7 mouse cellular contexts compared by ENCODE assay signal in genomic region chr4:111687613-111688012, GRCm38 (mm10). TPM values are rescaled to one million over a fixed set of nuclear protein-coding genes. Genes with fewer than 3 reads are reported as not detected.
A peak's percentile ranks its signal among the peaks of the same experiment; 100 is the strongest.
DNase-seq lines count a peak whose midpoint lies in the region; ATAC-seq and TF ChIP-seq lines count a peak whose summit lies in the region.

No protein-coding gene starts in this region.

- TF ChIP-seq CTCF in heart, adult 2 months (IDR thresholded peaks at IDR 0.05), result peak; percentile 82
- TF ChIP-seq CTCF in kidney, adult 2 months (conservative IDR thresholded peaks at IDR 0.05; ENCODE audit: insufficient read depth, insufficient read length, low read depth, low read length), result peak; percentile 85

- peak overlapping the region; percentile 45 for H3K4me3 ChIP-seq in heart, adult 2 months
- H3K4me3 ChIP-seq in kidney, adult 2 months (ENCODE audit: insufficient read depth, low read depth, low read length), result no peak overlapping the region
- no peak overlapping the region for H3K4me3 ChIP-seq in limb, embryonic 13.5 days
- H3K4me3 ChIP-seq in midbrain, embryonic 15.5 days, result no peak overlapping the region

- no peak for ATAC-seq in limb, embryonic 13.5 days (ENCODE audit: low FRiP score, low read depth)
- ATAC-seq in midbrain, embryonic 15.5 days (replicated peaks), result peak; percentile 55

- H3K4me1 ChIP-seq in heart, adult 2 months (ENCODE audit: control insufficient read depth, insufficient read depth, low read length), result peaks cover 2% of the 10 kb centered on the region; the same call in 1 of the 2 replicates
- H3K4me1 ChIP-seq in kidney, adult 2 months (ENCODE audit: control insufficient read depth, insufficient read depth, low read length), result no peaks in the 10 kb centered on the region
- H3K4me1 ChIP-seq in limb, embryonic 13.5 days, result peaks cover 33% of the 10 kb centered on the region
- peaks cover 4% of the 10 kb centered on the region for H3K4me1 ChIP-seq in midbrain, embryonic 15.5 days

- DNase-seq in adrenal gland, adult 2 months, result peak; percentile 76
- peak; percentile 67 for DNase-seq in embryo, embryonic 11.5 days (ENCODE audit: low read depth, low spot score)
- DNase-seq in heart, adult 2 months, result peak; percentile 74 to 85
- peak; percentile 87 for DNase-seq in kidney, adult 2 months
- DNase-seq in spleen, adult 18-20 months, result peak; percentile 39 to 76

- H3K36me3 ChIP-seq in heart, adult 2 months (ENCODE audit: control insufficient read depth, insufficient read depth, low read length), result no peaks in the 10 kb centered on the region
- no peaks in the 10 kb centered on the region for H3K36me3 ChIP-seq in kidney, adult 2 months (ENCODE audit: control insufficient read depth, insufficient read depth, low read length)
- H3K36me3 ChIP-seq in limb, embryonic 13.5 days, result no peaks in the 10 kb centered on the region
- H3K36me3 ChIP-seq in midbrain, embryonic 15.5 days (replicated peaks), result no peaks in the 10 kb centered on the region

- no peak overlapping the region for H3K27ac ChIP-seq in heart, adult 2 months
- H3K27ac ChIP-seq in kidney, adult 2 months (ENCODE audit: insufficient read depth, low read depth, low read length), result no peak overlapping the region
- 0 out of 2 replicates have a peak overlapping the region, but pooled peaks have one; percentile 15 for H3K27ac ChIP-seq in limb, embryonic 13.5 days
- H3K27ac ChIP-seq in midbrain, embryonic 15.5 days, result no peak overlapping the region

- peak overlapping the region; percentile 53 for H3K4me2 ChIP-seq in limb, embryonic 13.5 days (replicated peaks)
- peak overlapping the region; percentile 36 for H3K4me2 ChIP-seq in midbrain, embryonic 15.5 days

- H3K27me3 ChIP-seq in heart, adult 2 months (ENCODE audit: control insufficient read depth, insufficient read depth, low read length), result no peaks in the 10 kb centered on the region
- no peaks in the 10 kb centered on the region; the same call in 1 of the 2 replicates for H3K27me3 ChIP-seq in kidney, adult 2 months (replicated peaks; ENCODE audit: control insufficient read depth, insufficient read depth, low read length)
- H3K27me3 ChIP-seq in limb, embryonic 13.5 days, result no peaks in the 10 kb centered on the region
- H3K27me3 ChIP-seq in midbrain, embryonic 15.5 days (replicated peaks), result no peaks in the 10 kb centered on the region

- no peak overlapping the region for H3K9ac ChIP-seq in heart, adult 2 months (ENCODE audit: low read depth, low read length)
- no peak overlapping the region for H3K9ac ChIP-seq in limb, embryonic 13.5 days
- no peak overlapping the region for H3K9ac ChIP-seq in midbrain, embryonic 15.5 days

- 9% methylated on average over 6 of the region's 6 CpGs for WGBS in heart, adult 2 months
- 7% methylated on average over 6 of the region's 6 CpGs for WGBS in kidney, adult 2 months
- WGBS in limb, embryonic 13.5 days, result 13% methylated on average over 6 of the region's 6 CpGs
- WGBS in midbrain, embryonic 15.5 days, result 15% methylated on average over 6 of the region's 6 CpGs

- TF ChIP-seq POLR2A in heart, adult 2 months (IDR thresholded peaks at IDR 0.05; ENCODE audit: insufficient read depth, low read depth, low read length), result no peak
- TF ChIP-seq POLR2A in kidney, adult 2 months (IDR thresholded peaks at IDR 0.05; ENCODE audit: low read depth, low read length), result no peak

- no peaks in the 10 kb centered on the region for H3K9me3 ChIP-seq in limb, embryonic 13.5 days
- no peaks in the 10 kb centered on the region for H3K9me3 ChIP-seq in midbrain, embryonic 15.5 days

- no peaks in the 10 kb centered on the region for H3K79me2 ChIP-seq in heart, adult 2 months (replicated peaks; ENCODE audit: control insufficient read depth, insufficient read depth, low read length)

- TF ChIP-seq EP300 in heart, adult 2 months (IDR thresholded peaks at IDR 0.05; ENCODE audit: insufficient read depth, low read depth, low read length), result 0 out of 2 replicates have a peak, but pooled peaks have one; percentile 43

- intact Hi-C loops in heart, adult 2 months (cut with DNase I), result loop anchor here (2.0 to 5.0 kb wide), 2 partner anchors 31 to 120 kb away; partner anchors contain the start of gene Spata6

RNA-seq across cellular contexts. Expression of gene Spata6, which starts 32.2 kb away (rescaled TPM):
- 10 to 100 TPM in 1 of 2 experiments, 1 to 10 TPM in 1; 9.1 to 11.5 TPM for total RNA-seq in adrenal gland, adult 2 months (2021)
- polyA plus RNA-seq in adrenal gland, adult 2 months (2012; rRNA removed), result 56.4 and 70.4 TPM in 2 replicates
- 1 to 10 TPM; 7.3 to 7.6 TPM for total RNA-seq in heart, adult 2 months (2021)
- polyA plus RNA-seq in heart, adult 2 months (2012; rRNA removed), result 5.4 and 6.6 TPM in 2 replicates
- 13.7 and 19.4 TPM in 2 replicates for polyA plus RNA-seq in kidney, adult 2 months (2012; rRNA removed)
- polyA plus RNA-seq in limb, embryonic 13.5 days (2015; fragmentation: Nextera tagmentation; extraction: Ambion mirVana), result 32.1 and 34.9 TPM in 2 replicates
- polyA plus RNA-seq in midbrain, embryonic 15.5 days (2015; fragmentation: Nextera tagmentation; extraction: Ambion mirVana), result 13.2 and 13.8 TPM in 2 replicates
